Mouse (Mus musculus) cerebellum, adult 2 months (tissue): ENCODE results near the gene Hist1h2ac. TPM values are rescaled to one million over a fixed set of nuclear protein-coding genes. Genes with fewer than 3 reads are reported as not detected.
A peak's percentile ranks its signal among the peaks of the same experiment; 100 is the strongest.
"Not testable (repeated sequence)": the region's sequence is repeated elsewhere in the genome, so short reads cannot be mapped to it uniquely, and the experiment has no call there.

Source experiments
- DNase-seq, 2 experiments: peaks; one replicate each; pipeline ENCODE4 v3.0.0; 2021
- H3K27ac ChIP-seq: fragments of 200-500 bp; 2 replicates; pipeline ENCODE4 v1.5.1; 2012; ENCODE audit warnings: low read length, control low read depth, inconsistent platforms; ENCODE audit not compliant: insufficient read depth
- H3K27me3 ChIP-seq: fragments of 200-500 bp; 2 replicates; pipeline ENCODE4 v1.6.1; 2012; ENCODE audit warnings: inconsistent platforms, mild to moderate bottlenecking, low read length, moderate library complexity; ENCODE audit not compliant: control insufficient read depth, insufficient read depth
- H3K4me1 ChIP-seq: fragments of 200-500 bp; 2 replicates; pipeline ENCODE4 v1.6.1; 2011; ENCODE audit warnings: low read length; ENCODE audit not compliant: control insufficient read depth, insufficient read depth
- H3K4me3 ChIP-seq: fragments of 200-500 bp; replicated peaks from 2 replicates; pipeline ENCODE3; 2011; ENCODE audit warnings: mild to moderate bottlenecking, low read depth, low read length, control low read depth; ENCODE audit not compliant: insufficient read depth
- CTCF ChIP-seq: fragments of 200-500 bp; IDR thresholded peaks from 2 replicates; pipeline ENCODE4 v1.5.1; 2011; ENCODE audit warnings: low read depth, mild to moderate bottlenecking, control low read depth, low read length, moderate library complexity, borderline replicate concordance; ENCODE audit not compliant: insufficient read depth
- POLR2A ChIP-seq: fragments of 200-500 bp; IDR thresholded peaks from 2 replicates; pipeline ENCODE4 v1.6.1; 2011; ENCODE audit warnings: low read length, control low read depth, borderline replicate concordance; ENCODE audit not compliant: insufficient read depth
- WGBS: fragments of 180-500 bp; shearing (Covaris S2); methylation state at CpG from one replicate; pipeline ENCODE4 v1.1.7; 2018; 5-methylcytosine and 5-hydroxymethylcytosine counted together
- polyA plus RNA-seq: library from polyadenylated mRNA; depleted of rRNA; stranded (reverse); fragments of >200 nt; gene quantifications from 2 replicates; pipeline ENCODE4 v1.2.3, GENCODE M21; 2012

Hist1h2ac gene
- polyA plus RNA-seq, 1 experiment = 0.85 TPM

GRCm38 (mm10) chr13:23687907-23688306, 4.2 kb upstream of the Hist1h2ac start:
- 95% methylated on average over 7 of the region's 7 CpGs for WGBS
- Histone ChIP-seq H3K4me1 (peaks cover 5% of the 10 kb centered on the region; the same call in 1 of the 2 replicates), H3K4me3 (no peak overlapping the region), H3K27me3 (no peaks in the 10 kb centered on the region), H3K27ac (no peak overlapping the region)
- DNase-seq = no peak
- TF ChIP-seq POLR2A (no peak), CTCF (no peak)

GRCm38 (mm10) chr13:23687181-23687580, 3.4 kb upstream of the Hist1h2ac start:
- H3K27me3 ChIP-seq = no peaks in the 10 kb centered on the region
- DNase-seq = no peak
- peaks cover 5% of the 10 kb centered on the region; the same call in 1 of the 2 replicates for H3K4me1 ChIP-seq
- TF ChIP-seq POLR2A (no peak), CTCF (no peak)
- H3K27ac ChIP-seq = no peak overlapping the region
- H3K4me3 ChIP-seq = no peak overlapping the region
- 87% methylated on average over 4 of the region's 4 CpGs for WGBS

- TF ChIP-seq POLR2A = no peak
- no peaks in the 10 kb centered on the region for H3K27me3 ChIP-seq
- no peak overlapping the region for H3K27ac ChIP-seq
- DNase-seq = no peak
- 17% methylated on average over 4 of the region's 4 CpGs for WGBS
- H3K4me1 ChIP-seq = peaks cover 5% of the 10 kb centered on the region; the same call in 1 of the 2 replicates
- H3K4me3 ChIP-seq = no peak overlapping the region
Observed at GRCm38 (mm10) chr13:23685966-23686365, 2.2 kb upstream of the Hist1h2ac start.

GRCm38 (mm10) chr13:23685121-23685861, 1.5 kb upstream of the Hist1h2ac start:
- DNase-seq = no peak
- 9% methylated on average over 15 of the region's 15 CpGs for WGBS
- no peak overlapping the region for H3K4me3 ChIP-seq

GRCm38 (mm10) chr13:23684295-23684945, 672 bp upstream of the Hist1h2ac start:
- WGBS = 1% methylated on average over 20 of the region's 37 CpGs
- not testable (repeated sequence) for H3K4me1 ChIP-seq, H3K27me3 ChIP-seq
- peak; percentile 31 to 34 for DNase-seq
- Histone ChIP-seq H3K4me3 (peak overlapping the region; percentile 44), H3K27ac (0 out of 2 replicates have a peak overlapping the region, but pooled peaks have one; percentile 19)

More at GRCm38 (mm10) chr13:23685121-23685861, 1.5 kb upstream of the Hist1h2ac start:
- Histone ChIP-seq H3K27me3 (no peaks in the 10 kb centered on the region), H3K27ac (no peak overlapping the region), H3K4me1 (peaks cover 5% of the 10 kb centered on the region; the same call in 1 of the 2 replicates)
- TF ChIP-seq POLR2A = no peak
- TF ChIP-seq CTCF = no peak

GRCm38 (mm10) chr13:23682947-23683754, 597 bp downstream of the Hist1h2ac start:
- not testable (repeated sequence) for H3K27me3 ChIP-seq, H3K27ac ChIP-seq, H3K4me1 ChIP-seq, DNase-seq
- H3K4me3 ChIP-seq = peak overlapping the region; percentile 54
- 8% methylated on average over 16 of the region's 30 CpGs for WGBS

- TF ChIP-seq CTCF (no peak), POLR2A (no peak)
- Histone ChIP-seq H3K27me3 (no peaks in the 10 kb centered on the region), H3K4me1 (peaks cover 5% of the 10 kb centered on the region; the same call in 1 of the 2 replicates), H3K4me3 (no peak overlapping the region), H3K27ac (no peak overlapping the region)
- 41% methylated on average over 1 of the region's 1 CpGs for WGBS
- no peak for DNase-seq
Observed at GRCm38 (mm10) chr13:23682623-23682946, 1.2 kb downstream of the Hist1h2ac start.
